Mouse (Mus musculus) brain, embryonic 14.5 days (tissue): ENCODE measurements around the gene Rhno1.

ENCODE experiments used
- CTCF ChIP-seq: fragments of 200-500 bp; IDR thresholded peaks from 2 replicates; pipeline ENCODE4 v1.5.1; 2012; ENCODE audit warnings: inconsistent platforms, mild to moderate bottlenecking, moderate library complexity, borderline replicate concordance; ENCODE audit not compliant: insufficient read depth, insufficient read length; ENCODE audit errors: extremely low read depth
- POLR2A ChIP-seq: fragments of 200-500 bp; IDR thresholded peaks from 2 replicates; pipeline ENCODE4 v1.6.1; 2012; ENCODE audit warnings: mild to moderate bottlenecking, inconsistent platforms, borderline replicate concordance; ENCODE audit not compliant: poor library complexity, insufficient read depth, insufficient read length, severe bottlenecking; ENCODE audit errors: extremely low read depth

DNA sequence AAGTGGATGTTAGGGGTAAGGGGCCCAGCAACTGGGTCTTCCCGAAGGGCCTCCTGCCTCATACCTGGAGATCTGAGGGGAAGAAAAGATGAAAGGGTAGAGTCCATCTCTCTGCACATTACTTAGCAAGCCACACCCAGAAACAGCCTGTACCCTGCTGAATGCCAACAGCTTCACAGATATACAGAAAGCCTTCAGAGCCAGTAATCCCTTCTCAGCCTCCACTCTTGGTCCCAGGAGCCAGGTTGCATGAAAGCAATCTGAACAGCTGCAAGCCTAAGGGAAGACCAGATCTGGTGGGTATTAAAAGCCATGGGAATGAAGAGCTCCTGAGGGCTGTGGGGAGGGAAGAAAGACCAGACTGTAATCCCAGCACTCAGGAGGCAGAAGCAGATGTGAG lies 26.5 kb upstream of the Rhno1 start:
- no peak for TF ChIP-seq CTCF
- TF ChIP-seq POLR2A = no peak
